Mouse (Mus musculus) lung, adult 18-20 months (tissue): ENCODE results near the gene Phtf1.
A peak's percentile ranks its signal among the peaks of the same experiment; 100 is the strongest.

ENCODE experiments used
- DNase-seq, 2 experiments: peaks; one replicate each; pipeline ENCODE4 v3.0.0; 2022; ENCODE audit warnings: mixed read lengths in 2 of 2

The Phtf1 gene

DNA sequence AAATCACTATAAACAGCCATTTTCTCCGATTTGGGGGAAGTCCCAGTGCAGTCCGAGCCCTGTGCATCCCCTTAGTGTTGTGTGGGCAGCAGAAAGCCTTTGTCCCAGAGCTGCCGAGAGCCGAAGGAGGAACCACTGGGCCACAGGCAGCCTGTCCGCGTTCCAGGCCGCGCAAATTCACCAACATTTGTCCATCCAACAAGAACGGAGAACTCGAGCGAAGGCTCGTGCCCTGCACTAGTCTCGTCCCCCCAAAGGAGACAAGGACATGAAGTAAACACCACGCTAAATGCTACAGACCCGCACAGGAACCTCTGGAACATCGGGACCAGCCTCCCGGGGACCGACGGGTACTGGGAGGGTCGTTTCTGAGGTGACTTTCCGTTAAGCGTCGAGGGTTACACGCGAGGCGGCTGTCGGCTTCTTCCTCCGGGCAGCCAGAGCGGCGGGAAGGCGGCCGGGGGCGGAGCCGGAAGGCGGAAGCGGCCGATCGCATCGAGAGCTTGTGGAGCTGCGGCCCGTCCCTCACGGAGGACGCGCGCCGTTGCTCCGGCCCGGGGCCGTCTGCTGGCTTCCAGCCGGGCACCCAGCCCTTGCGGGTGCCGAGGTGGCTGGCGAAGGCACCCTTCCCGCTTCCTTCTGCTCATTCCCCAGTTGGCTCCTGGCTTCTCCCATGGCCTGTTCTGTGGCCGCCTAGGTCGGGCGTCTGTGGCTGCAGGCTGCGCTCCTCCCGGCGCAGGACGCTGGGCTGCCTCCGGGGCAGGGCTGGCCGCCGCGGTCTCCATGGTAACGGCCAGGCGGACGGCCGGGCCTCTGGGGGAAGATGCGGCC lies at the start of gene Phtf1:
Gene Phtf1 (plus strand): TSS at position 250 of the 831 bp plus-strand sequence.
- peak; percentile 83 for DNase-seq

DNA sequence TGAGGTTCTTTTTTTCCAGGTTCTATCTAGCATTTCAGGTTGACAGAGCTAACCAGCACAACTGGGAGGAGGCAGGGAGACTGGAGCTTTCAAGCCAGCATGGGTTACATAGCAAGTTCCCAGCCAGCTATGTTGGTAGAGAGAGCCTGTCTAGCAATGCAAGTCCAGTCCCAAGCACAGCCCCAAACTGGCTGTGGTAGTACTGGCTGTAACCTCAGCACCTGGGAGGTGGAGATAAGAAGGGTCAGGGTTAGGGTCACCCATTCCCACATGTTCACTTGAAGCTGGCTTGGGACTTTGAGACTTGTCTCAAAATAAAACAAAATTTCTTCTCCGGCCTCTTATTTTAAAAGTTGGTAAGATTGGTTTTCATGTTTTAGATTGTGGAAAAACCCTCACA lies 47.8 kb upstream of the Phtf1 start:
- no peak for DNase-seq

DNA sequence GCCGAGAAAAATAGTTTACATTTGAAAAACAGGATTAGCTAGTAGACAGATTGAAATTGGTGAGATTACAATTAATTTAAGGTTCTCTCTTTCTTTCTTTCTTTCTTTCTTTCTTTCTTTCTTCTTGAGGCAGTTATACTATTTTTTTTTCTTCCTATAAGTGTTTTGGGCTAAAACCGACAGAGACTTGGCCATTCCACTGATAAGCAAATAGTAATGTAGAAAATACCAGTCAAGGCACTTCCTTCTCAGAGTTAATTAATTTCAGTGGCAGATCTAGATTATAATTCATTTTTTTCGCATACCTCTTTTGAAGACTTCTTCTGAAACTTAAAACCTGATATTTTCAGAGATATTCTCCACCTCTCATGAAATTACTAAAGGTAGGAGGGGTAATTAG lies 42.6 kb upstream of the Phtf1 start:
- DNase-seq: no peak

DNA sequence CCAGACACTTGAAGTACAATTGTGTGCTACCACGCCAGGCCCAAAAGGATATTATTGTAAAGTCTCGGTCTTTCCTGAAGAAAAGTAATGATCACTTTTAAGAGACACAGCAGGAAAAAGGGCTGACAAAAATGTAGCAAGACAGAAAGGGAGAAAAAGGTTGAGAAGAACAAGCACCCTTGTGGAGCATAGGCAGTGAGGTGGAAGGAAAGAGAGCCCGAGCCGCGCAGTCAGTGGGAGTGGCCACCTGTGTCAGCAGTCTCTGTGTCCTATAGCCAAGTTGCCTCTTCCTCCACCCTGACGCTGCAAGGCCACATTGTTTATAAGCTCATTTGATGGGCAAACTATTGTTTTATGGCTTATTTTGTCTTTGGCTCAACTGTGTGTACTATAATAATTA lies 40.4 kb upstream of the Phtf1 start:
- peak; percentile 33 to 37 for DNase-seq

DNA sequence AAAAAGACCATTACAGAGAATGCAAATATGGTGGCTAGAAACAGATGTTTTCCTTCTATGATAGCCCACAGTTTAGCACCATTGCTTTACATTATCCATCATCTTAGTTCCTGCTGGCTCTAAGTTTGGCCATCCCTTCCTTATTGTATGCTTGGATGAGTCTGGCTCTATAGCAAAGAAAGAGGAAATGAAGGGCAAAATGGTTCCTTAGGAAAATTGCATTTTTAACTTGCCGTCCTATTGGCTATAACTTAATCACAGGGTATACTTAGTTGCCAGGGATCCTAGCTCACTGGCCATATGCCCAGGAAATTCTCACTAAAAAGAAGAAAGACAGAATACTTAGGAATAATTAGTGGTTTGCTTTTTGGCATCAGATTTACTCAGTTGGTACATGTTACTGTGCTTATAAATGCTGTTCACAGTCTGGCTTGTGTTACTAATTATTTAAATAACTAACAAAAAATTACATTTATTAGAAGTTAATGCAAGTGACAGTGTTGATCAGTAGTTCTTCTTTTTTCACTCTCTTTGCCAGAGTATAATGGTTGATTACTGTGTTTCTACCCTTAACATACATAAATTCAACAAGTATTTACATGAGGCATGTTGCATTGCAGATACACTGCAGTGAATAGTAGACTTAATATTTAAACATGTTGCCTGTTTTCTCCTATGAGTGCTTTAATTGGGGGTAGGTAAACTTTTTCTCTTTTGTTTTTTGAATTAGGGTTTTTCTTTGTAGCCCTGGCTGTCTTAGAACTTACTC lies 22.9 kb upstream of the Phtf1 start:
- no peak for DNase-seq

DNA sequence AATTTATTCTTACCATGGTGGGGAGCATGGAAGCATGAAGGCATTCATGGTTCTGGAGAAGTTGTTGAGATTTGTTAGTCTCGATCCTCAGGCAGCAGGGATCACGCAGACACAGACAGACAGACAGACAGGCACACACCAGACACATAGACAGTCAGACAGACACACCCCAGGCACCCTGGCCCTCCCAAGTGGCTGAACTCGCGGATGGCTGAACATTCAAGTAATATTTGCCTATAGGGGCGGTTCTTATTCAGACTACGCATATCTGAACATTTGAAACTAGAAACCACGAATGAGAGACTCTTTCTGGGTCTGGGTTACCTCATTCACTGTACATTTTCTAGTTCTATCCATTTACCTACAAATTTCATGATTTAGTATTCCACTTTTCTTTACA lies 19.2 kb upstream of the Phtf1 start:
- no peak for DNase-seq

DNA sequence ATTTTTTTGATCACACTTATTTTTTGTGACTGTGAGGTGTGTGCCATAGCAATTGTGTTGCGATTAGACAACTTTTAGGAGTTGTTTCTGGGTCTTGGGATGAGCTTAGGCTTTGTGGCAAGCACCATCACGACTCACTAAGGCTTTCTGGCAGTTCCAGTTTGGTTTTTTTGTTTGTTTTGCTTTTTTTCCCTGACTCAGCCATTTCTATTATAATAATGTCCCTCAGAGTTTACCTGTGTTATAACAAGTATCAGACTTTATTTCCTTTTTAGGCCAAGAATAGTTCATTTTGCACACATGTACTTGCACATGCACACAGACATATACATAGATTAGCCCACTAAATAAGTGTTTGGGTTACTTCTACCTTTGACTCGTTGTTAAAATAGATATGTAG lies 7.3 kb upstream of the Phtf1 start:
- no peak for DNase-seq

DNA sequence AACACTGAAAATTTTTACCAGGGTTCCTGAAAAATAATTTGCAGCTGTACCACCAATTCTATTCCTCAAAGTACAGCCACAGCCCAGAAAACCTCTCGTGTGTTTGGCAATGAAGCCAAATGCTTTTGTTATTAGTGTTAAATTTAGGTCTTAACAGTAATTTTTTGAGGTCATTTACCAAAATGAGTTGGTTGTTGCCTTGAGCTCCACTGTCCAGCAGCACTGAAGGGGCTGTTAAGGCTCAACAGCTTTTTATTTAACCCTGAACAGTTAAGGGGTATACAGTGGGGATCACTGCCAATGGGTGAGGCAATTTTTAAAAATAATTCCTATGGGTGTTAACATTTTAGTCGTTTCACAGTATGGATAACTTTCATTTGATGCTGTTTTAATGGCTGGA lies 679 bp upstream of the Phtf1 start:
- no peak for DNase-seq

DNA sequence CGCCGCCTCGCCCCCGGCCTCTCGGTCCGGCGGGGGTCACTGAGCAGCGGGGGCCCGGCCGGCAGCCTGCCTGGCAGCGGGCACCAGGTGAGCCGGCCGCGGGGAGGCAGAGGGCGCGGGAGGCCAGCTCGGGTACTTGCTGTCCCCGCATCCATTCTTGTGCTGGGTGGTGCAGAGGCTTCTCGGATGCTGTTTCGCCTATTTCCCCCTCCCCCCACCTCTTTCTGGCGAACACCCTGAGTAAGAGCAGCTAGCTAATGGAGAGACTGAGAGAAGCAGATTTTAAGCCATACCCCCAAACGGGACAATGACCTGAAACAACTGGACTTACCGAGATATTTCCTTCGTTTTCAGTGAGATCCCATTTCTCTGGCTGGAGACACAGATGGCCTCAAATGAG lies 791 bp downstream of the Phtf1 start:
- no peak for DNase-seq

DNA sequence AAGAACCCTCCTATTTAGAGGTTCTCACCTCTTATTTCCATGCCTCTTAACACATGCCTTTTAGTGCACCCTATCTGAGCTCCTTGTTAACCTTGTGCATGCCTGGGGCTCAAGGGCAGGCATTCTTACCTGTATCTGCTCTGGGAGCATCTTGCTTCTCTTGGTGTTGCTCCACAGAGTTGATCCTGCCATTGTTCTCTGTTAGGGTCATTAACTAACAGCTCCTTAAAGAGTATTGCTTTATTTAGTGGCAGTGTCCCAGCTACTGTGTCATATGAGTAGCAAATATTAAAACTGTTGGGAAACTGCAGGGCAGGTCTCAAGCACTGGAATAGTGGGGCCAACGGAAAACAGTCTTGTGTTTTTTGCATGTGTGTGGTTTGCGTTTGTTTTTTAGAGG lies 3.2 kb downstream of the Phtf1 start:
- no peak for DNase-seq

DNA sequence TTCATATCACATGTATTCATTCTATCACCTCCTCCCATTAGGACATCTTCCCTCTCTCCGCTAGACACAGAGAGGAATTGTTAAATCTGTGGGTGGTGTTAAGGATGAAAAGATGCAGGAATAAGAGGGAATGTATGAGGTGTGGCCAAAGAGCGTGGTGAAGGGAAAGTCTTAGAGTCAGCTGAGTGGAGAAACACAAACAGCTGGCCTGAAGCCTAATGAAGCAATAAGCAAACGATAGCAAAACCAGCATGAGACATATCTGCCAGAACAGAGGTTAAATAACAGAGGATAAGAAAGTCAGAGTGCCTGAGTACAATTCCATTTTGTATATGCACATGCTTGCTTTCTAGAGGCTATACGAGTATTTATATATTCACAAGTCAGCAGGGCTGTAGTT lies 16.6 kb downstream of the Phtf1 start:
- no peak for DNase-seq

DNA sequence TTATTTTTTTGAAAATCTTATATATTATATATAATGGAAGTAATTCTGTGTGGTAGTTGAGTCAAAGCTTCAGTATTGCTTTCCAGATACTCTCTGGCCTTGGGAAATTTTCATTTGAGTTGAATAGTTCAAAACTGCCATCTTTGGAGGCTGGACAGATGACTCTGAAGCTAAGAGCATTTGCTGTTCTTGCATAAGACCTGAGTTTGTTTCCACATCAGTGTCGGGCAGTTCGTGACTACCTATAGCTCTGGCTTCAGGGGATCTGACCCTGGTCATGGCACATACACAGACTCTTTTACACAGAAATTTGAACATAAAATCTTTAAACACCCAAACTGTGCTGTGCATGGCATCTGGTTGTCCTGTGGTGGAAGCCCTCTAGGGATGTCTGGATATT lies 17.3 kb downstream of the Phtf1 start:
- no peak for DNase-seq

DNA sequence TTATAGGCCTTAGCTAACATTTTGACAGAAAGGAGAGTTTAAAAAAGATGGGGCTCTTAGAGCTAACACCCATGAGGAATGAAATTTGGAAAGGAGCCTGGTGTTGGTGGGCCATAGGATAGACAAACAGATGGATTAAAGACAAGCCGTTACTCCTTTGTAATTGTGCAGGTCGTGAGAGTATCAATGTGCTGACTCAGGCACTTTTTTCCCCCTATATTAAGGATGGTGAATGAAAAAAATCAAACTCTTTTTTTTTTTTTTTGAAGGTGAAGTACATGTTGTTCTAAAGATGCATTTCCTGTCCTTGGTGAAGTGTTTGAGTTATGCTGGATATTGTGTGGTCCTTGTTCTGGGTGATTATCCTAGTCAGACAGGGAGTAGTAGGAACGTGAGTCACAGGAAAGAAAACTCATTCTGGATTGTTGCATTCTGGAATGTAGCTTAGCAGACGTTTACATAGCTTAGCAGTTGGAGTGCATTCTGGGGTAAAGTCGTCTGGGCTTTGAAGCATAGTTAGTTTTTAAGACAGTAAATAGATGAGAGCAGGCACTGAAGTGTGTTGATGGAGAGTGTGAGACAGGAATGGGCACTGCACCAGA lies 20.0 kb downstream of the Phtf1 start:
- DNase-seq: no peak

DNA sequence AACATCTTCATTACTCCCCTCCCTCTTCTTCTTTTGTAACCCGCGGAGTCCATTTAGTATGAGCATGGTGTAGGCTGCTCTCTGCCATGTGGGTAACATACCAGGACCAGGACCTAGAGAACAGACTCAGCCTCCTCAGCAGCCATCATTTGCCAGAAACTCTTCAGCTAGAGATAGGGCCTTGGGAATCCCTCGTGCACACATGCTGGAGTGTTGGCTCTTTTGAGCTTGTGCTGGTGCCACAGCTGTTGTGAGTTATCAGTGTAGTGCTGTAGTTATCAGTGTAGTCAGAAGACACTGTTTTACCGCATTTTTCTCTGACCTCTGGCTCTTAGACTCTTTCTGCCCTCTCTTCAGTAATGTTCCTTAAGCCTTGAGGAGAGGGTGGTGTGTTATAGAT lies 21.4 kb downstream of the Phtf1 start:
- DNase-seq: no peak

DNA sequence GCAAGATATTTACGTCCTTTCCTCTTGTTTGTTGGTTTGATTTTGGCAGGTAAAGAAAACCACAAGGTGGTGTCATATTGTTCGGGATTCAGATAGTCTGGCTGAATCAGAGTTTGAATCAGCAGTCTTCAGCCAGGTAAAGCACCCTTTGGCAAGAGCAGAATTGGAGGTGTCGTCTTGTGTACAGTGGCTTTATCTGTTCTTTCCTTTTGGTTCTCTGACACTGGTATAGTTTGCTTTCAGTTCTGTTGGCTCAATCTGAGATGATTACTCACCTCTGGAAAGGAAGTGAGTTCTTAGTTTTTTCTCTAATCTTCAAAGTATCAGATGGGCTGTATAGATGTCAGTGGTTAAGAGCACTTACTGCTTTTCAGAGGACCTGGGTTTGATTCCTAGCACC lies 23.4 kb downstream of the Phtf1 start:
- DNase-seq: no peak

DNA sequence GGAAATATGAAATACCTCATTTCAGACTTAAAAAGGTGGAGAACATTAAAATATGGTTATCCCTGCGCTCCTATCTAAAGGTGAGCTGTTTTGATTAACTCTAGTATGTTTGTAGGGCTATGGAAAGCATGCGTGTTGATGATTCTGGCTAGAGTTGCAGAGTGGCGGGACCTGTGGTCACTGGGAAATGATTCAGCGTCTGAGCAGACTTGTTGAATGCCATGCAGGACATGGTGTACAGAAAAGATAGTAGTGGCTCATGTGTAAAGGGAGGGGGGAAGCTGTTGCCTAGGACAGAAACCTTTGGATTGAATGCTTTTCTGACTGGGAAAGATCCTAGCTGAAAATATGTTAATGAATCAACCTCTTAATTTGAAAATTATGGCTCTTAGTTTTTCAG lies 30.8 kb downstream of the Phtf1 start:
- no peak for DNase-seq

DNA sequence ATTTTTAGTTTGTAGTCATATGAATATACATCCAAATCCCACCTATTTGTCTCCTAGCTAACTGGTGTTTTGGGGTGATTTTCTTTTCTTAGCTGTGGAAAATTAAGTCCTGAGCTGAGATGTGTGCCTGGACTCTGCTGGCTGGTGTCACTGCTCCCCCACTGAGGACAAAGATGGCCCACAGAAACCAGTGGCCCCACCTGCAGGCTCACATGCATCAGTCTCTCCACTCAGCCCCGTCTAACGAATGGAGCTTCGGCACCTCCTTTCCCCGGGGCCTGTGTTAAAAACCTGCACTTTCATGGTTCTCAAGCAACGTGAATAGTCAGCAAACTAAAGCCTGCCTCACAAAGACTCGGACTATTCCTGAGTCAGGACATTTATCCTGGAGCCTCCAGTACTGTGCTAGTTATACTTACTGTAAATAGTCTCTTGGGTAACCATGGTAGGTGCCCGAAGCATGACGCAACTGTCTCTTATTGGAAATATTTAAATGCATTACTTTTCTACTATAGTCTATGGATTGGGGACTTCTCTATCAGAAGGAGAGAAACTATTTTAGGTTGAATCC lies 39.1 kb downstream of the Phtf1 start:
- DNase-seq: no peak

DNA sequence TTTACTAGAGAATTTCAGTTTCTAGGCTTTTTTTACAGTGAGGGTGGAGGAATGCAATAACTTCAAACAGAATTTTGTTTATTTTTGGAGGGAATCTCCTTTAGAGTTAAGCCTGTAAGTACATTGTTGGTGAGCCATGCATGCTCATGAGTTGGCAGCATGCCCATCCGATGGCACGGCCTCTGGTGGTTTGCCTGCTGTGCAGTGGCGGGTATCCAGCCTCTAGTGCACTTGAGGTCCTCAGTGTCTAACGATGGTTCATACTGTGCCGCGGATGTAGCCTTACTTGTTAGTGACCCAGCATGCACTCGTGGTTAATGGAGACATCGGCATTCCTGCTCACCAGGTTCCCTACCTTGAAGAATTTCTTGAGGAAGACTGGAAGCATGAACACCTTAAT lies 39.6 kb downstream of the Phtf1 start:
- DNase-seq: peak; percentile 37 to 46

DNA sequence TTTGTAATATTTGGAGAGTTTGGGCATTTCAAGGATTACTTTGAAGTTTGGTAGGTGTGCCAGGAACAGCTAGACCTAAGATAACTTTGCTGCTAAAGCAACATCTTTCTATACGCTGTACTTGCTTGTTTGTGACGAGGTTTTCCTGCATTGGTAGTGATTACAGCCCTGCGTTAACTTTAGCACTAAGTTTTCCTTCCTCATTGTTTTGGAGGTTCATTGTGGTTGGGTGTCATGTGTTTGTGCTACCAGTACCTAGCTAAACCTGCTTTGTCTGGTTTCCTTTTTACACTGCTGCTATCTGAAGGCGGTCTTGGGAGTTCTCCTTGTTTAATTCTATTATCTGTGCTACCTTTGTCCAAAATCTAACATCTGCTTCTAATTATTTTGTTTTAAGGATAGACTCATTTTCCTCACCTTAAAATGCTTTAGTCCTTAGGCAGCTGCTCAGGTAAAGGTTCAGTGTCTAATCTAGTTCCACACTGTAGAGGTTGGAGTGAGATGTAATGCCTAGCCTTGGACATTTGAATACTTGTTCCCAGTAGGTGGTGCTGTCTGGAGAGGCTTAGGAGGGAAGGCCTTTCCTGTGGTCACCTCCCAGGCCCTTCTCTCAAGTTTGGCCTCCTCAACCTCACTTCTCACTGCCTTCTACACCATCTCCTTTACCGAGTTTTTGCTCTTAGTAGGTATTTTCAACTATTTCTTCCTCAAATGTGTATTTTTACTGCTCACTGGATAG lies 42.2 kb downstream of the Phtf1 start:
- DNase-seq: no peak

DNA sequence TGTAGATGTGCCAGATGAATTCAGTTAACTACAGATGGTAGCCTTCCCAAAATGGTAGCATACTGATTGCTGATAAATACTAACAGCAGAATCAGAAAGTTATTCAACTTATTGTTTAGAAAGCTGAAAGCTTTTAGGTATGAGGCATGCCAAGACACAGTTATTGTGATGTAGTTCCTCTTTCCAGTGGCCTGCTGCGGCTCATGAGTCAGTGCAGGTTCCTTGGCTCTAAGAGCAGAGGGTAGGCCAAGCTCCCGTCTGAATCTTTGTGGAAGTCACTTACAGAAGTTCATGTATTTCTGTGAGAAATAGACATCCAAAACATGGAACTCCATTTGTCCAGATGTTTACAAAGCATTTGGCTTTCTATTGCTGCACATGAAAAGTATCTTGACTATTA lies 44.1 kb downstream of the Phtf1 start:
- DNase-seq: no peak

DNA sequence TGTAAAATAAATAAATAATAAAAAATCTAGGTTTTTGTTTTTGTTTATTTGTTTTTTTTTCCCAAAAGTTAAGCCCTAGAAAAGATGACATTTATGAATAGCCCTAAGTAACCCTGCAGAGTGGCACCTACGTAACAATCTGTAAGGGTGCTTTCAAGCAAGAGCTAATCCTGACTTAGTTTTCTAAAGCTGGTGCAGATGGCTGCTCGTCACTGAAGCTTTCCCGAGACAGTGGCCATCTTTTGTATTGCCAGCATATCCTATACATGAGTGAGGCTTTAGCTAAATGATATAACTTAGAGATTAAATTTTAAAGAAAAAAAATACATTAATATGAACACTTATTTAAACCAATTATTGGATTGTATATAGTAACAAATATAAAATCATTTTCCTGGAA lies 50.0 kb downstream of the Phtf1 start:
- no peak for DNase-seq

DNA sequence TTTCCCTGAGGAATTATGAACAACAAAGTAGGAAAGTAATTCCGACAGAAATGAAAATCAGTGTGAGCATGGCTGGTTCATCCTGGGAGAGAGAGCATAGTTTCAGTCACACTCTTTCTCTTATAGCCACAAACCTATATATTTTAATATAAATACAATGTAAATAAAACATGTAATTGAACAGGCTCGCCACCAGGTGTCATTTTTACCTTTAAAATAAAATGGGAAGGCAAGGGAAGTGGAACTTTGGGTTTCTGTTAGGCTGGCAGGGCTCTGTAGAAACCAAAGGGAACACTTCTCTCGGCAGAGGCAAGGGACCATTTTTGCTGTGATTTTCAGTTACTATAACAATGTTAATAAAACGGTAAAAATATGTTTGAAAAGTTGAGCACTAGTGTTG lies 51.5 kb downstream of the Phtf1 start:
- DNase-seq: no peak

DNA sequence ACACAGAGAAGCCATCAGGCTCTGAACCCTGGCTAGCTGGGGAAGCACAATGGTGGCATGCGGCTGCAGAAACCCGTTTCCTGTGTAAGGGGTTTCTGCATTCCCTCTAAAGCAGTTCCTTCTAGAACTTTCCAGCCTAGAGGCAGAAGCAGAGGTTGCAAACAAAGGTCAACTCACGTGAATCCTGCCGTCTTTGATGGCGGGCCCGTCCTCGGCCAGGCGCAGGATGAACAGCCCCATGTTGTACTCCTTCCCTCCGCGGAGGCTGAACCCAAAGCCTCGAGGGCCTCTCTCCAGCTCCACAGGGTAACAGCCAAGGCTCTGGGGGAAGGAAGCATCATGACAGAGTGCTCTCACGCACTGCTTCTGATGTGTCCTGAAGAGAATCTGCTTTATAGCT lies 52.2 kb downstream of the Phtf1 start:
- no peak for DNase-seq
